Mouse (Mus musculus) myocyte (in vitro differentiated cells): ENCODE results near the gene Rab4a.

Experiments
- CEBPB ChIP-seq: IDR thresholded peaks from 2 replicates; pipeline ENCODE4 v1.6.1; 2011; ENCODE audit warnings: mild to moderate bottlenecking, moderate library complexity; ENCODE audit not compliant: poor library complexity, insufficient read depth, severe bottlenecking
- MAX ChIP-seq: IDR thresholded peaks from one replicate; pipeline ENCODE4 v1.6.1; 2011; ENCODE audit warnings: low read depth, mild to moderate bottlenecking, control low read depth
- MYOD1 ChIP-seq, 3 experiments: IDR thresholded peaks; one replicate each; pipeline ENCODE4 v1.6.1; 2011; ENCODE audit warnings: control low read depth in 2 of 3, low read depth in 2 of 3, mild to moderate bottlenecking in 2 of 3, moderate library complexity in 1 of 3; ENCODE audit not compliant: insufficient read length in 2 of 3, control insufficient read depth in 1 of 3
- MYOG ChIP-seq, 3 experiments: IDR thresholded peaks; one replicate each; pipeline ENCODE4 v1.6.1; 2011; ENCODE audit warnings: control low read depth in 2 of 3, low read depth in 2 of 3, mild to moderate bottlenecking in 2 of 3; ENCODE audit not compliant: insufficient read length in 2 of 3, control insufficient read depth in 1 of 3, insufficient read depth in 1 of 3
- POLR2A ChIP-seq: IDR thresholded peaks from one replicate; pipeline ENCODE4 v1.6.1; 2011; ENCODE audit warnings: low read depth, mild to moderate bottlenecking, control low read depth, moderate library complexity; ENCODE audit not compliant: insufficient read length
- POLR2AphosphoS2 ChIP-seq: IDR thresholded peaks from one replicate; pipeline ENCODE4 v1.6.1; 2011; ENCODE audit warnings: low read depth, control low read depth; ENCODE audit not compliant: insufficient read length
- REST ChIP-seq: IDR thresholded peaks from one replicate; pipeline ENCODE4 v1.6.1; 2011; ENCODE audit warnings: mild to moderate bottlenecking, control low read depth, moderate library complexity; ENCODE audit not compliant: insufficient read depth, insufficient read length
- TCF12 ChIP-seq: IDR thresholded peaks from one replicate; pipeline ENCODE4 v1.6.1; 2011; ENCODE audit warnings: mild to moderate bottlenecking, control low read depth; ENCODE audit not compliant: poor library complexity, insufficient read depth, severe bottlenecking
- USF1 ChIP-seq: IDR thresholded peaks from one replicate; pipeline ENCODE4 v1.6.1; 2011; ENCODE audit warnings: low read depth, mild to moderate bottlenecking, control low read depth, moderate library complexity

GRCm38 (mm10) chr8:123883094-123883493 is 77.3 kb downstream of the Rab4a start:
- TF ChIP-seq MYOD1 (IDR thresholded peaks at IDR 0.05; ENCODE audit: control insufficient read depth in 1 of 3, insufficient read length in 2 of 3, low read depth in 2 of 3): peak; percentile 27 to 100 (median 96)
- TF ChIP-seq POLR2A: peak; percentile 11
- no peak for TF ChIP-seq CEBPB
- no peak for TF ChIP-seq MAX
- peak; percentile 98 to 100 (median 99) for TF ChIP-seq MYOG (IDR thresholded peaks at IDR 0.05; ENCODE audit: control insufficient read depth in 1 of 3, insufficient read depth in 1 of 3, insufficient read length in 2 of 3, low read depth in 2 of 3)
- no peak for TF ChIP-seq USF1
- TF ChIP-seq POLR2AphosphoS2: no peak
- peak; percentile 86 for TF ChIP-seq TCF12
- TF ChIP-seq REST: no peak
